Mouse (Mus musculus): ENCODE measurements around the gene AK157302. TPM values are rescaled to one million over a fixed set of nuclear protein-coding genes. Genes with fewer than 3 reads are reported as not detected.
"Not testable (repeated sequence)": the region's sequence is repeated elsewhere in the genome, so short reads cannot be mapped to it uniquely, and the experiment has no call there.

AK157302 gene
- polyA plus RNA-seq, 1 experiment = not detected

- Histone ChIP-seq H3K27ac (ENCODE audit: control insufficient read depth, insufficient read depth, low read depth, low read length, poor library complexity) (no peak overlapping the region), H3K4me3 (replicated peaks; ENCODE audit: control insufficient read depth, low read depth, low read length) (no peak overlapping the region), H3K4me1 (ENCODE audit: control insufficient read depth, insufficient read depth, low read length) (no peaks in the 10 kb centered on the region)
- no peak for TF ChIP-seq POLR2A (IDR thresholded peaks at IDR 0.05; ENCODE audit: borderline replicate concordance, control insufficient read depth, low read depth, low read length)
- TF ChIP-seq CTCF (IDR thresholded peaks at IDR 0.05; ENCODE audit: control insufficient read depth, insufficient read depth, low read length) = no peak
- 79% methylated on average over 10 of the region's 10 CpGs for WGBS
Observed at GRCm38 (mm10) chr13:21467336-21467735, 27.7 kb upstream of the AK157302 start.

GRCm38 (mm10) chr13:21468061-21469019 is 26.7 kb upstream of the AK157302 start, which contains the start of gene Nkapl:
Gene Nkapl, minus strand, starts transcription at chr13:21468509.
- TF ChIP-seq CTCF (IDR thresholded peaks at IDR 0.05; ENCODE audit: control insufficient read depth, insufficient read depth, low read length) (no peak), POLR2A (IDR thresholded peaks at IDR 0.05; ENCODE audit: borderline replicate concordance, control insufficient read depth, low read depth, low read length) (no peak; the same call in 1 of the 2 replicates)
- no peak within 1 kb of the TSS; the same call in 1 of the 2 replicates for H3K27ac ChIP-seq (ENCODE audit: control insufficient read depth, insufficient read depth, low read depth, low read length, poor library complexity)
- H3K4me1 ChIP-seq (ENCODE audit: control insufficient read depth, insufficient read depth, low read length) = no peaks in the 10 kb centered on the region
- H3K4me3 ChIP-seq (replicated peaks; ENCODE audit: control insufficient read depth, low read depth, low read length) = peak within 1 kb of the TSS; percentile 81
- WGBS = 1% methylated on average over 54 of the region's 54 CpGs

GRCm38 (mm10) chr13:21469097-21469496 is 25.9 kb upstream of the AK157302 start:
- TF ChIP-seq POLR2A (IDR thresholded peaks at IDR 0.05; ENCODE audit: borderline replicate concordance, control insufficient read depth, low read depth, low read length) (no peak), CTCF (IDR thresholded peaks at IDR 0.05; ENCODE audit: control insufficient read depth, insufficient read depth, low read length) (no peak)
- WGBS = 35% methylated on average over 9 of the region's 9 CpGs
- no peak overlapping the region for H3K27ac ChIP-seq (ENCODE audit: control insufficient read depth, insufficient read depth, low read depth, low read length, poor library complexity)
- H3K4me1 ChIP-seq (ENCODE audit: control insufficient read depth, insufficient read depth, low read length) = no peaks in the 10 kb centered on the region
- H3K4me3 ChIP-seq (replicated peaks; ENCODE audit: control insufficient read depth, low read depth, low read length) = no peak overlapping the region

- no peak overlapping the region for H3K27ac ChIP-seq (ENCODE audit: control insufficient read depth, insufficient read depth, low read depth, low read length, poor library complexity)
- 51% methylated on average over 4 of the region's 4 CpGs for WGBS
- TF ChIP-seq CTCF (IDR thresholded peaks at IDR 0.05; ENCODE audit: control insufficient read depth, insufficient read depth, low read length) (no peak), POLR2A (IDR thresholded peaks at IDR 0.05; ENCODE audit: borderline replicate concordance, control insufficient read depth, low read depth, low read length) (no peak)
- H3K4me3 ChIP-seq (replicated peaks; ENCODE audit: control insufficient read depth, low read depth, low read length) = no peak overlapping the region
- no peaks in the 10 kb centered on the region for H3K4me1 ChIP-seq (ENCODE audit: control insufficient read depth, insufficient read depth, low read length)
Observed at GRCm38 (mm10) chr13:21472427-21472826, 22.6 kb upstream of the AK157302 start.

- WGBS = 4% methylated on average over 31 of the region's 31 CpGs
- not testable (repeated sequence) for H3K27ac ChIP-seq (ENCODE audit: control insufficient read depth, insufficient read depth, low read depth, low read length, poor library complexity); H3K4me1 ChIP-seq (ENCODE audit: control insufficient read depth, insufficient read depth, low read length)
Observed at GRCm38 (mm10) chr13:21478759-21479670, 16.0 kb upstream of the AK157302 start, which contains the start of the genes Zkscan4 and Gm10065. Gene Zkscan4, plus strand, starts transcription at chr13:21478907. Gene Gm10065, minus strand, starts transcription at chr13:21479441.

GRCm38 (mm10) chr13:21486881-21487280 is 8.1 kb upstream of the AK157302 start:
- Histone ChIP-seq H3K4me3 (replicated peaks; ENCODE audit: control insufficient read depth, low read depth, low read length) (no peak overlapping the region), H3K4me1 (ENCODE audit: control insufficient read depth, insufficient read depth, low read length) (no peaks in the 10 kb centered on the region), H3K27ac (ENCODE audit: control insufficient read depth, insufficient read depth, low read depth, low read length, poor library complexity) (no peak overlapping the region)
- WGBS = 77% methylated on average over 1 of the region's 1 CpGs
- TF ChIP-seq CTCF (IDR thresholded peaks at IDR 0.05; ENCODE audit: control insufficient read depth, insufficient read depth, low read length) (no peak), POLR2A (IDR thresholded peaks at IDR 0.05; ENCODE audit: borderline replicate concordance, control insufficient read depth, low read depth, low read length) (no peak)

More at GRCm38 (mm10) chr13:21478759-21479670, 16.0 kb upstream of the AK157302 start, which contains the start of the genes Zkscan4 and Gm10065:
- peak within 1 kb of the TSS; percentile 68 for H3K4me3 ChIP-seq (replicated peaks; ENCODE audit: control insufficient read depth, low read depth, low read length)

GRCm38 (mm10) chr13:21492847-21493246 is 2.2 kb upstream of the AK157302 start:
- H3K4me3 ChIP-seq (replicated peaks; ENCODE audit: control insufficient read depth, low read depth, low read length) = no peak overlapping the region
- no peaks in the 10 kb centered on the region for H3K4me1 ChIP-seq (ENCODE audit: control insufficient read depth, insufficient read depth, low read length)
- WGBS = 88% methylated on average over 5 of the region's 5 CpGs
- H3K27ac ChIP-seq (ENCODE audit: control insufficient read depth, insufficient read depth, low read depth, low read length, poor library complexity) = no peak overlapping the region
- TF ChIP-seq POLR2A (IDR thresholded peaks at IDR 0.05; ENCODE audit: borderline replicate concordance, control insufficient read depth, low read depth, low read length) (no peak), CTCF (IDR thresholded peaks at IDR 0.05; ENCODE audit: control insufficient read depth, insufficient read depth, low read length) (no peak)

- H3K27ac ChIP-seq (ENCODE audit: control insufficient read depth, insufficient read depth, low read depth, low read length, poor library complexity); H3K4me1 ChIP-seq (ENCODE audit: control insufficient read depth, insufficient read depth, low read length); H3K4me3 ChIP-seq (replicated peaks; ENCODE audit: control insufficient read depth, low read depth, low read length): not testable (repeated sequence)
- WGBS = 86% methylated on average over 17 of the region's 17 CpGs
Observed at GRCm38 (mm10) chr13:21501182-21501581, 6.2 kb downstream of the AK157302 start, which contains the start of gene Gm11273. Gene Gm11273, minus strand, starts transcription at chr13:21501418.

All from bone marrow, adult 2 months (tissue).